Mouse (Mus musculus): Measurements from ENCODE around the gene Vmn1r185. TPM values are rescaled to one million over a fixed set of nuclear protein-coding genes. Genes with fewer than 3 reads are reported as not detected.
"Not testable (repeated sequence)": the region's sequence is repeated elsewhere in the genome, so short reads cannot be mapped to it uniquely, and the experiment has no call there.

Vmn1r185 gene
- not detected in 2 replicates for polyA plus RNA-seq (2015; fragmentation: Nextera tagmentation; extraction: Ambion mirVana)

- not testable (repeated sequence) for H3K9ac ChIP-seq (ENCODE audit: low read depth, low read length); H3K36me3 ChIP-seq (ENCODE audit: control insufficient read depth, insufficient read depth); ATAC-seq; H3K4me3 ChIP-seq (ENCODE audit: low read depth, low read length); H3K27ac ChIP-seq (ENCODE audit: low read depth, low read length); H3K27me3 ChIP-seq (replicated peaks; ENCODE audit: control insufficient read depth, insufficient read depth, low read length); H3K4me1 ChIP-seq (replicated peaks; ENCODE audit: control insufficient read depth, insufficient read depth, low read length); H3K9me3 ChIP-seq (ENCODE audit: control insufficient read depth); H3K4me2 ChIP-seq (replicated peaks; ENCODE audit: low read depth)
- WGBS: 73% methylated on average over 1 of the region's 1 CpGs
Observed at GRCm38 (mm10) chr7:26618364-26618763, at the start of gene Vmn1r185. TSS of gene Vmn1r185 (minus strand) at chr7:26618464.

- H3K4me2 ChIP-seq (replicated peaks; ENCODE audit: low read depth); H3K36me3 ChIP-seq (ENCODE audit: control insufficient read depth, insufficient read depth); H3K27me3 ChIP-seq (replicated peaks; ENCODE audit: control insufficient read depth, insufficient read depth, low read length); ATAC-seq; H3K27ac ChIP-seq (ENCODE audit: low read depth, low read length); H3K4me3 ChIP-seq (ENCODE audit: low read depth, low read length); H3K9ac ChIP-seq (ENCODE audit: low read depth, low read length); H3K9me3 ChIP-seq (ENCODE audit: control insufficient read depth); H3K4me1 ChIP-seq (replicated peaks; ENCODE audit: control insufficient read depth, insufficient read depth, low read length): not testable (repeated sequence)
- 32% methylated on average over 2 of the region's 2 CpGs for WGBS
Observed at GRCm38 (mm10) chr7:26667466-26667865, 49.2 kb upstream of the Vmn1r185 start.

DNA sequence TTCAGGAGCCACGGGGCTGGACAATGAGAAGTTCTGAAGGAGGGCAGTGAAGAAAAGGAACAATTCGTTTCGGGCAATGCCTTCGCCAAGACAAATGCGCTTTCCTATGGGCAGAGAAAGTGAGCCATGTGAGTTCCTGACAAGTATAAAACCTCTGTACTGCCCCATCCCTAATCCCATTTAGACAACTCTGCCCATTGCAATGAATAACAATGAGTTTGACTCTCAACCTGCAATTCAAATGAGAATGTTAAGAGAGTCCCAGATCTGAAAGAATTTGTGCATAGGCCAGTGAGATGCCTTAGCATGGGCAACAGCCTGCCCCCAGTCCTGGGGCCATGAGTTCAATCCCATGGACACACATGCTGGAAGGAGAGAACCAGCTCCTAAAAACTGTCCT is 47.7 kb upstream of the Vmn1r185 start:
- H3K36me3 ChIP-seq (ENCODE audit: control insufficient read depth, insufficient read depth): no peaks in the 10 kb centered on the region
- no peak overlapping the region for H3K27ac ChIP-seq (ENCODE audit: low read depth, low read length)
- H3K4me1 ChIP-seq (replicated peaks; ENCODE audit: control insufficient read depth, insufficient read depth, low read length): no peaks in the 10 kb centered on the region
- H3K9me3 ChIP-seq (ENCODE audit: control insufficient read depth): no peaks in the 10 kb centered on the region; the same call in 1 of the 2 replicates
- WGBS: 88% methylated on average over 5 of the region's 5 CpGs
- no peaks in the 10 kb centered on the region for H3K27me3 ChIP-seq (replicated peaks; ENCODE audit: control insufficient read depth, insufficient read depth, low read length)
- no peak overlapping the region for H3K4me3 ChIP-seq (ENCODE audit: low read depth, low read length)
- H3K4me2 ChIP-seq (replicated peaks; ENCODE audit: low read depth): no peak overlapping the region
- TF ChIP-seq CTCF (IDR thresholded peaks at IDR 0.05; ENCODE audit: low read depth): no peak
- no peak overlapping the region for H3K9ac ChIP-seq (ENCODE audit: low read depth, low read length)
- no peak for ATAC-seq

GRCm38 (mm10) chr7:26589774-26590173 is 28.5 kb downstream of the Vmn1r185 start:
- Histone ChIP-seq H3K27ac (ENCODE audit: low read depth, low read length) (no peak overlapping the region), H3K27me3 (replicated peaks; ENCODE audit: control insufficient read depth, insufficient read depth, low read length) (peaks cover 5% of the 10 kb centered on the region), H3K4me3 (ENCODE audit: low read depth, low read length) (no peak overlapping the region), H3K4me1 (replicated peaks; ENCODE audit: control insufficient read depth, insufficient read depth, low read length) (no peaks in the 10 kb centered on the region), H3K36me3 (ENCODE audit: control insufficient read depth, insufficient read depth) (no peaks in the 10 kb centered on the region), H3K9me3 (ENCODE audit: control insufficient read depth) (no peaks in the 10 kb centered on the region), H3K4me2 (replicated peaks; ENCODE audit: low read depth) (no peak overlapping the region), H3K9ac (ENCODE audit: low read depth, low read length) (no peak overlapping the region)
- ATAC-seq: no peak
- TF ChIP-seq CTCF (IDR thresholded peaks at IDR 0.05; ENCODE audit: low read depth): no peak
- 39% methylated on average over 1 of the region's 1 CpGs for WGBS

GRCm38 (mm10) chr7:26589077-26589476 is 29.2 kb downstream of the Vmn1r185 start:
- ATAC-seq: no peak
- no peak for TF ChIP-seq CTCF (IDR thresholded peaks at IDR 0.05; ENCODE audit: low read depth)

More at GRCm38 (mm10) chr7:26589077-26589476, 29.2 kb downstream of the Vmn1r185 start:
- Histone ChIP-seq H3K36me3 (ENCODE audit: control insufficient read depth, insufficient read depth) (no peaks in the 10 kb centered on the region), H3K4me1 (replicated peaks; ENCODE audit: control insufficient read depth, insufficient read depth, low read length) (no peaks in the 10 kb centered on the region), H3K4me3 (ENCODE audit: low read depth, low read length) (no peak overlapping the region), H3K9me3 (ENCODE audit: control insufficient read depth) (no peaks in the 10 kb centered on the region), H3K27ac (ENCODE audit: low read depth, low read length) (no peak overlapping the region), H3K9ac (ENCODE audit: low read depth, low read length) (no peak overlapping the region), H3K27me3 (replicated peaks; ENCODE audit: control insufficient read depth, insufficient read depth, low read length) (peaks cover 5% of the 10 kb centered on the region), H3K4me2 (replicated peaks; ENCODE audit: low read depth) (no peak overlapping the region)

Other genes with a start within 250 kb of the Vmn1r185 start
- gene Nlrp9c, start 214.8 kb downstream of the Vmn1r185 start, polyA plus RNA-seq (2015; fragmentation: Nextera tagmentation; extraction: Ambion mirVana): not detected in 2 replicates
- not detected in 2 replicates for gene Nlrp4a, start 183.4 kb downstream of the Vmn1r185 start, polyA plus RNA-seq (2015; fragmentation: Nextera tagmentation; extraction: Ambion mirVana)
- gene Nlrp9a, start 83.4 kb downstream of the Vmn1r185 start, polyA plus RNA-seq (2015; fragmentation: Nextera tagmentation; extraction: Ambion mirVana): not detected in 2 replicates
- gene Cyp2b23, start 68.0 kb upstream of the Vmn1r185 start, polyA plus RNA-seq (2015; fragmentation: Nextera tagmentation; extraction: Ambion mirVana): not detected in 2 replicates
- not detected in 2 replicates for gene Cyp2b19, start 138.7 kb upstream of the Vmn1r185 start, polyA plus RNA-seq (2015; fragmentation: Nextera tagmentation; extraction: Ambion mirVana)
- not detected in 2 replicates for gene Cyp2g1, start 190.4 kb upstream of the Vmn1r185 start, polyA plus RNA-seq (2015; fragmentation: Nextera tagmentation; extraction: Ambion mirVana)
- gene Cyp2a5, start 216.8 kb upstream of the Vmn1r185 start, polyA plus RNA-seq (2015; fragmentation: Nextera tagmentation; extraction: Ambion mirVana): not detected in 2 replicates